Mouse (Mus musculus): ENCODE measurements around the gene Pmpcb. TPM values are rescaled to one million over a fixed set of nuclear protein-coding genes. Genes with fewer than 3 reads are reported as not detected.
A peak's percentile ranks its signal among the peaks of the same experiment; 100 is the strongest.

The Pmpcb gene
- polyA plus RNA-seq, 1 experiment from 2014 or later, result 87.0 TPM

- Histone ChIP-seq H3K9me3 (no peaks in the 10 kb centered on the region), H3K27me3 (no peaks in the 10 kb centered on the region), H3K4me2 (no peak overlapping the region), H3K27ac (no peak overlapping the region), H3K9ac (0 out of 2 replicates have a peak overlapping the region, but pooled peaks have one; percentile 27), H3K4me3 (no peak overlapping the region), H3K4me1 (peaks cover 13% of the 10 kb centered on the region), H3K36me3 (no peaks in the 10 kb centered on the region)
- no peak for ATAC-seq (ENCODE audit: insufficient number of reproducible peaks, insufficient read depth, low FRiP score, low TSS enrichment, low read depth)
- 36% methylated on average over 8 of the region's 8 CpGs for whole genome bisulfite sequencing
Measured at GRCm38 (mm10) chr5:21732930-21733329, 4.0 kb upstream of the Pmpcb start.

DNA sequence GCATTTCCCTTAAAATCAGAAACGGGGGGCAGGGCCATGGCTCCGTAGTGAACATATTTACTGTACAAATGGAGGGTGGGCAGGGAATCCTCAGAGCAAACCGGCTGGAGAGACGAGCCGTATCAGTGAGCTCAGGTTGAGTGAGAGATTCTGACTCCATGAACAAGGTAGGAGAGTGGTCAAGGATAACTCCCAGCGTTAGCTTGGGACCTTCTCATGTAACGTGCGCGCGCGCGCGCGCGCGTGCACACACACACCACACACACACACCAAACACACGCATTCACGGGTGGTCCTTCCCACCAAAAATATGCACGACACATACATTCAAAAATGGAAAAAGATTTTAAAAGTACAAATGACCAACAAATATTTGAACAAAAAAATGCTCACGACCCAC is 1.8 kb upstream of the Pmpcb start:
- Histone ChIP-seq H3K4me3 (peak overlapping the region; percentile 21; the same call in 1 of the 2 replicates), H3K27ac (no peak overlapping the region), H3K9me3 (no peaks in the 10 kb centered on the region), H3K36me3 (peaks cover 15% of the 10 kb centered on the region), H3K4me2 (peak overlapping the region; percentile 43), H3K27me3 (no peaks in the 10 kb centered on the region), H3K9ac (no peak overlapping the region; the same call in 1 of the 2 replicates), H3K4me1 (peaks cover 20% of the 10 kb centered on the region)
- ATAC-seq (ENCODE audit: insufficient number of reproducible peaks, insufficient read depth, low FRiP score, low TSS enrichment, low read depth), result no peak
- 87% methylated on average over 20 of the region's 20 CpGs for WGBS

DNA sequence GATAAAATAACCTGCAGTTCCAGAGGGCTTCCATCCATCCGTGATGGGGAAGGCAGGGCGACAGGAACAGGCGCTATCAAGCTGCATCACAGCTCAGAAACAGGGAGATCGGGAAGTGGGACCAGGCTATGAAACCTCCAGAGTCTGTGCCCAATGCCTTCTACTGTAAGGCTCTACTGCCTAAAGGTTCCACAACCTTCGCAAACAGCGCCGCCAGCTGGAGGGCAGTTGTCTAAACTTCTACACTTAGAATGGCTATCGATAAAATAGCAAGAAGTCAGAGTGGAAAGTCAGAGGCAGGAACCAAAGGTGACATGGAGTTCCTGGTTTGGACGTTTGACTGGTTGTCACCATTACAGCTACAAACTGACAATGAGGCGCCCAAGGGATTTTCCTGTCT is 1.4 kb upstream of the Pmpcb start:
- H3K27ac ChIP-seq, result no peak overlapping the region
- H3K27me3 ChIP-seq, result no peaks in the 10 kb centered on the region
- H3K36me3 ChIP-seq, result peaks cover 18% of the 10 kb centered on the region
- H3K4me2 ChIP-seq, result peak overlapping the region; percentile 43
- no peaks in the 10 kb centered on the region for H3K9me3 ChIP-seq
- H3K9ac ChIP-seq, result peak overlapping the region; percentile 44; the same call in 1 of the 2 replicates
- peak overlapping the region; percentile 21; the same call in 1 of the 2 replicates for H3K4me3 ChIP-seq
- no peak for ATAC-seq (ENCODE audit: insufficient number of reproducible peaks, insufficient read depth, low FRiP score, low TSS enrichment, low read depth)
- H3K4me1 ChIP-seq, result peaks cover 20% of the 10 kb centered on the region
- WGBS, result 27% methylated on average over 10 of the region's 10 CpGs

DNA sequence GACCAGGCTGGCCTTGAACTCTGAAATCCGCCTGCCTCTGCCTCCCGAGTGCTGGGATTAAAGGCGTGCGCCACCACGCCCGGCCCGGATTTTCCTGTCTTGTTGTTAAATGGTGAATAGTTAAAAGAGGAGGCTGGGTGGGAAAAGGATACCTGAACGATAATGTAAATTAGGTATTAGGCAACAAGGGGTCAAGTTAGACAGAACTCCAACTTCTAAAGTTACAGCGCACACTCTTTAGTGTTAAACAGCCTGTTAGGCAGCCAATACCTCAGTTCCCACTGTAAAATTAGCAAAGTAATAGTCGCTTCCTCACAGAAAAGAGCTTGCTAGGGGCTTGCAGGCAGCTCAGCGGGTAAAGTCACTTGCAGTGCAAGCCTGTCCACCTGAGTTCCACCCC is 895 bp upstream of the Pmpcb start:
- 86% methylated on average over 11 of the region's 11 CpGs for WGBS
- H3K4me2 ChIP-seq, result no peak overlapping the region
- H3K36me3 ChIP-seq, result peaks cover 20% of the 10 kb centered on the region
- H3K9me3 ChIP-seq, result no peaks in the 10 kb centered on the region
- no peak for ATAC-seq (ENCODE audit: insufficient number of reproducible peaks, insufficient read depth, low FRiP score, low TSS enrichment, low read depth)
- no peaks in the 10 kb centered on the region for H3K27me3 ChIP-seq
- H3K9ac ChIP-seq, result no peak overlapping the region
- no peak overlapping the region for H3K4me3 ChIP-seq
- no peak overlapping the region for H3K27ac ChIP-seq
- peaks cover 20% of the 10 kb centered on the region for H3K4me1 ChIP-seq

- peak overlapping the region; percentile 91 for H3K4me3 ChIP-seq
- peak overlapping the region; percentile 80 for H3K4me2 ChIP-seq
- peak overlapping the region; percentile 87 for H3K27ac ChIP-seq
- peak overlapping the region; percentile 91 for H3K9ac ChIP-seq
- no peak for ATAC-seq (ENCODE audit: insufficient number of reproducible peaks, insufficient read depth, low FRiP score, low TSS enrichment, low read depth)
- no peaks in the 10 kb centered on the region for H3K9me3 ChIP-seq
- no peaks in the 10 kb centered on the region for H3K27me3 ChIP-seq
- peaks cover 16% of the 10 kb centered on the region for H3K4me1 ChIP-seq
- WGBS, result 19% methylated on average over 10 of the region's 10 CpGs
- peaks cover 35% of the 10 kb centered on the region for H3K36me3 ChIP-seq
Measured at GRCm38 (mm10) chr5:21737620-21738019, 679 bp downstream of the Pmpcb start.

- H3K4me2 ChIP-seq, result no peak overlapping the region
- H3K36me3 ChIP-seq, result peaks cover 50% of the 10 kb centered on the region
- no peak overlapping the region for H3K9ac ChIP-seq
- H3K27me3 ChIP-seq, result no peaks in the 10 kb centered on the region
- peaks cover 11% of the 10 kb centered on the region for H3K4me1 ChIP-seq
- ATAC-seq (ENCODE audit: insufficient number of reproducible peaks, insufficient read depth, low FRiP score, low TSS enrichment, low read depth), result no peak
- no peak overlapping the region for H3K27ac ChIP-seq
- no peaks in the 10 kb centered on the region for H3K9me3 ChIP-seq
- H3K4me3 ChIP-seq, result no peak overlapping the region
- WGBS, result 87% methylated on average over 11 of the region's 11 CpGs
Measured at GRCm38 (mm10) chr5:21739120-21739519, 2.2 kb downstream of the Pmpcb start.

DNA sequence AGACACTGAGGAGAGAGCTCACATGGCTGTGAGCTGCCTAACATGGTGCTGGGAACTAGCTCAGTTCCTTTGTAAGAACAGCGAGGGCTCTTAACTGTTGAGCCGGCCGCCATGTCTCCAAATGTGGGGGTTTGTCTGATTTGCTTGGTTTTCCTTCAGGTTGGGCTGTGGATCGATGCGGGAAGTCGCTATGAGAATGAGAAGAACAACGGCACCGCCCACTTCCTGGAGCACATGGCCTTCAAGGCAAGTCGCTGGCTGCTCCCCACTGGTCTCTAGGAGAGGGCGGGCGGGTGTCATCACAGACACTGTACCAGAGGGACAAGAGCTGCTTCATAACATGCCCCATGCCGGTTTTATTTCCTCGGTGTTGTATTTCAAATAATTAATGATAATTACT is 2.9 kb downstream of the Pmpcb start:
- no peak overlapping the region for H3K27ac ChIP-seq
- no peak overlapping the region for H3K4me3 ChIP-seq
- peaks cover 58% of the 10 kb centered on the region for H3K36me3 ChIP-seq
- no peaks in the 10 kb centered on the region for H3K9me3 ChIP-seq
- H3K27me3 ChIP-seq, result no peaks in the 10 kb centered on the region
- no peak overlapping the region for H3K9ac ChIP-seq
- no peak for ATAC-seq (ENCODE audit: insufficient number of reproducible peaks, insufficient read depth, low FRiP score, low TSS enrichment, low read depth)
- WGBS, result 90% methylated on average over 13 of the region's 13 CpGs
- H3K4me1 ChIP-seq, result peaks cover 11% of the 10 kb centered on the region
- no peak overlapping the region for H3K4me2 ChIP-seq

GRCm38 (mm10) chr5:21743606-21744005 is 6.7 kb downstream of the Pmpcb start:
- no peak overlapping the region for H3K9ac ChIP-seq
- H3K4me3 ChIP-seq, result no peak overlapping the region
- WGBS, result 93% methylated on average over 10 of the region's 10 CpGs
- no peak for ATAC-seq (ENCODE audit: insufficient number of reproducible peaks, insufficient read depth, low FRiP score, low TSS enrichment, low read depth)
- H3K27me3 ChIP-seq, result no peaks in the 10 kb centered on the region
- H3K4me2 ChIP-seq, result no peak overlapping the region
- peaks cover under 1% of the 10 kb centered on the region; the same call in 1 of the 2 replicates for H3K4me1 ChIP-seq
- H3K36me3 ChIP-seq, result peaks cover 94% of the 10 kb centered on the region
- no peaks in the 10 kb centered on the region for H3K9me3 ChIP-seq
- H3K27ac ChIP-seq, result no peak overlapping the region

GRCm38 (mm10) chr5:21744651-21745050 is 7.7 kb downstream of the Pmpcb start:
- Histone ChIP-seq H3K4me3 (no peak overlapping the region), H3K9ac (no peak overlapping the region), H3K9me3 (peaks cover 4% of the 10 kb centered on the region; the same call in 1 of the 2 replicates), H3K4me2 (no peak overlapping the region), H3K27me3 (no peaks in the 10 kb centered on the region), H3K4me1 (no peaks in the 10 kb centered on the region), H3K36me3 (peaks cover 95% of the 10 kb centered on the region), H3K27ac (no peak overlapping the region)
- ATAC-seq (ENCODE audit: insufficient number of reproducible peaks, insufficient read depth, low FRiP score, low TSS enrichment, low read depth), result no peak

DNA sequence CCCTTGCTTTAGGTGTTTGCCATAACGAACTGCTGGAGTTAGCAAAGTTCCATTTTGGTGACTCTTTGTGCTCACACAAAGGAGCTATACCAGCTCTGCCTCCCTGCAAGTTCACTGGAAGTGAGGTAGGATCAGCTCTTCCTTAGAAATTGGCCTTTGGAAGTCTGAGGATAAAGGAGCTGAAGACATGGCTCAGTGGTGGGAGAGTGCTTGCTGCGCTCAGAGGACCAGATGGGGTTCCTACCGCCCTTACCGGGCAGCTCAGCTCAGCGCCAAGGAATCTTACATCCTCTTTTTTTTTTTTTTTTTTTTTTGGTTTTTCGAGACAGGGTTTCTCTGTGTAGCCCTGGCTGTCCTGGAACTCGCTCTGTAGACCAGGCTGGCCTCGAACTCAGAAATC is 9.0 kb downstream of the Pmpcb start:
- no peaks in the 10 kb centered on the region for H3K4me1 ChIP-seq
- no peak overlapping the region for H3K4me3 ChIP-seq
- H3K9me3 ChIP-seq, result peaks cover 5% of the 10 kb centered on the region; the same call in 1 of the 2 replicates
- no peak overlapping the region for H3K4me2 ChIP-seq
- WGBS, result 91% methylated on average over 8 of the region's 8 CpGs
- no peak overlapping the region for H3K9ac ChIP-seq
- no peak for ATAC-seq (ENCODE audit: insufficient number of reproducible peaks, insufficient read depth, low FRiP score, low TSS enrichment, low read depth)
- no peak overlapping the region for H3K27ac ChIP-seq
- no peaks in the 10 kb centered on the region for H3K27me3 ChIP-seq
- H3K36me3 ChIP-seq, result peaks cover 99% of the 10 kb centered on the region

- no peaks in the 10 kb centered on the region for H3K9me3 ChIP-seq
- H3K9ac ChIP-seq, result no peak overlapping the region
- H3K4me1 ChIP-seq, result no peaks in the 10 kb centered on the region
- H3K36me3 ChIP-seq, result peaks cover 68% of the 10 kb centered on the region
- no peak overlapping the region for H3K4me2 ChIP-seq
- no peak overlapping the region for H3K27ac ChIP-seq
- WGBS, result 92% methylated on average over 4 of the region's 4 CpGs
- ATAC-seq (ENCODE audit: insufficient number of reproducible peaks, insufficient read depth, low FRiP score, low TSS enrichment, low read depth), result no peak
- H3K27me3 ChIP-seq, result no peaks in the 10 kb centered on the region
- H3K4me3 ChIP-seq, result no peak overlapping the region
Measured at GRCm38 (mm10) chr5:21768506-21768905, 31.6 kb downstream of the Pmpcb start.

- no peak overlapping the region for H3K9ac ChIP-seq
- H3K36me3 ChIP-seq, result peaks cover 68% of the 10 kb centered on the region
- H3K4me1 ChIP-seq, result no peaks in the 10 kb centered on the region
- no peak overlapping the region for H3K27ac ChIP-seq
- no peaks in the 10 kb centered on the region for H3K27me3 ChIP-seq
- no peak overlapping the region for H3K4me3 ChIP-seq
- no peak for ATAC-seq (ENCODE audit: insufficient number of reproducible peaks, insufficient read depth, low FRiP score, low TSS enrichment, low read depth)
- 91% methylated on average over 6 of the region's 6 CpGs for WGBS
- H3K4me2 ChIP-seq, result no peak overlapping the region
- H3K9me3 ChIP-seq, result no peaks in the 10 kb centered on the region
Measured at GRCm38 (mm10) chr5:21769841-21770240, 32.9 kb downstream of the Pmpcb start.

Data from embryonic facial prominence, embryonic 13.5 days (tissue).